Mouse (Mus musculus): Measurements from ENCODE around the gene Tmtc1. TPM values are rescaled to one million over a fixed set of nuclear protein-coding genes. Genes with fewer than 3 reads are reported as not detected.
A peak's percentile ranks its signal among the peaks of the same experiment; 100 is the strongest.

Gene Tmtc1
- polyA plus RNA-seq, 1 experiment, result 5.7 TPM

- H3K4me1 ChIP-seq (ENCODE audit: control insufficient read depth, insufficient read depth, low read length), result peaks cover 3% of the 10 kb centered on the region
- no peak overlapping the region for H3K27ac ChIP-seq (ENCODE audit: insufficient read depth, low read length)
- H3K4me3 ChIP-seq (ENCODE audit: insufficient read depth, low read length), result no peak overlapping the region
- TF ChIP-seq POLR2A (IDR thresholded peaks at IDR 0.05; ENCODE audit: low read depth, low read length) (no peak), CTCF (IDR thresholded peaks at IDR 0.05; ENCODE audit: borderline replicate concordance, insufficient read depth, low read length) (no peak)
These were observed 43.2 kb downstream of the Tmtc1 start for GRCm38 (mm10) chr6:148401031-148401430.

GRCm38 (mm10) chr6:148399541-148399940 lies 44.6 kb downstream of the Tmtc1 start:
- H3K4me1 ChIP-seq (ENCODE audit: control insufficient read depth, insufficient read depth, low read length), result peaks cover 3% of the 10 kb centered on the region
- H3K27ac ChIP-seq (ENCODE audit: insufficient read depth, low read length), result no peak overlapping the region
- TF ChIP-seq CTCF (IDR thresholded peaks at IDR 0.05; ENCODE audit: borderline replicate concordance, insufficient read depth, low read length) (no peak), POLR2A (IDR thresholded peaks at IDR 0.05; ENCODE audit: low read depth, low read length) (no peak)
- no peak overlapping the region for H3K4me3 ChIP-seq (ENCODE audit: insufficient read depth, low read length)

GRCm38 (mm10) chr6:148398888-148399287 lies 45.3 kb downstream of the Tmtc1 start:
- Histone ChIP-seq H3K27ac (ENCODE audit: insufficient read depth, low read length) (peak overlapping the region; percentile 32; the same call in 1 of the 2 replicates), H3K4me3 (ENCODE audit: insufficient read depth, low read length) (no peak overlapping the region), H3K4me1 (ENCODE audit: control insufficient read depth, insufficient read depth, low read length) (peaks cover 3% of the 10 kb centered on the region; the same call in 1 of the 2 replicates)
- TF ChIP-seq POLR2A (IDR thresholded peaks at IDR 0.05; ENCODE audit: low read depth, low read length), result no peak

- H3K4me1 ChIP-seq (ENCODE audit: control insufficient read depth, insufficient read depth, low read length), result peaks cover 3% of the 10 kb centered on the region; the same call in 1 of the 2 replicates
These were observed 46.9 kb downstream of the Tmtc1 start for GRCm38 (mm10) chr6:148397270-148397669.

GRCm38 (mm10) chr6:148395272-148395671 lies 48.9 kb downstream of the Tmtc1 start:
- H3K27ac ChIP-seq (ENCODE audit: insufficient read depth, low read length), result no peak overlapping the region
- no peak overlapping the region for H3K4me3 ChIP-seq (ENCODE audit: insufficient read depth, low read length)
- H3K4me1 ChIP-seq (ENCODE audit: control insufficient read depth, insufficient read depth, low read length), result peaks cover 7% of the 10 kb centered on the region
- TF ChIP-seq POLR2A (IDR thresholded peaks at IDR 0.05; ENCODE audit: low read depth, low read length), result no peak
- no peak for TF ChIP-seq CTCF (IDR thresholded peaks at IDR 0.05; ENCODE audit: borderline replicate concordance, insufficient read depth, low read length)

More at GRCm38 (mm10) chr6:148397270-148397669, 46.9 kb downstream of the Tmtc1 start:
- no peak overlapping the region for H3K4me3 ChIP-seq (ENCODE audit: insufficient read depth, low read length)
- no peak overlapping the region for H3K27ac ChIP-seq (ENCODE audit: insufficient read depth, low read length)
- no peak for TF ChIP-seq POLR2A (IDR thresholded peaks at IDR 0.05; ENCODE audit: low read depth, low read length)
- TF ChIP-seq CTCF (IDR thresholded peaks at IDR 0.05; ENCODE audit: borderline replicate concordance, insufficient read depth, low read length), result no peak

GRCm38 (mm10) chr6:148394294-148394693 lies 49.9 kb downstream of the Tmtc1 start:
- Histone ChIP-seq H3K4me3 (ENCODE audit: insufficient read depth, low read length) (no peak overlapping the region), H3K4me1 (ENCODE audit: control insufficient read depth, insufficient read depth, low read length) (peaks cover 7% of the 10 kb centered on the region), H3K27ac (ENCODE audit: insufficient read depth, low read length) (no peak overlapping the region)
- TF ChIP-seq POLR2A (IDR thresholded peaks at IDR 0.05; ENCODE audit: low read depth, low read length) (no peak), CTCF (IDR thresholded peaks at IDR 0.05; ENCODE audit: borderline replicate concordance, insufficient read depth, low read length) (no peak)

GRCm38 (mm10) chr6:148392147-148392546 lies 52.0 kb downstream of the Tmtc1 start:
- TF ChIP-seq POLR2A (IDR thresholded peaks at IDR 0.05; ENCODE audit: low read depth, low read length), result no peak
- no peak for TF ChIP-seq CTCF (IDR thresholded peaks at IDR 0.05; ENCODE audit: borderline replicate concordance, insufficient read depth, low read length)
- Histone ChIP-seq H3K27ac (ENCODE audit: insufficient read depth, low read length) (no peak overlapping the region), H3K4me3 (ENCODE audit: insufficient read depth, low read length) (no peak overlapping the region), H3K4me1 (ENCODE audit: control insufficient read depth, insufficient read depth, low read length) (peaks cover 4% of the 10 kb centered on the region)

- Histone ChIP-seq H3K27ac (ENCODE audit: insufficient read depth, low read length) (no peak overlapping the region), H3K4me3 (ENCODE audit: insufficient read depth, low read length) (no peak overlapping the region), H3K4me1 (ENCODE audit: control insufficient read depth, insufficient read depth, low read length) (peaks cover 4% of the 10 kb centered on the region)
- TF ChIP-seq CTCF (IDR thresholded peaks at IDR 0.05; ENCODE audit: borderline replicate concordance, insufficient read depth, low read length), result peak; percentile 13; the same call in 1 of the 2 replicates
- no peak for TF ChIP-seq POLR2A (IDR thresholded peaks at IDR 0.05; ENCODE audit: low read depth, low read length)
These were observed 52.9 kb downstream of the Tmtc1 start for GRCm38 (mm10) chr6:148391286-148391685.

- no peak for TF ChIP-seq POLR2A (IDR thresholded peaks at IDR 0.05; ENCODE audit: low read depth, low read length)
- no peak for TF ChIP-seq CTCF (IDR thresholded peaks at IDR 0.05; ENCODE audit: borderline replicate concordance, insufficient read depth, low read length)
- no peak overlapping the region for H3K27ac ChIP-seq (ENCODE audit: insufficient read depth, low read length)
- no peak overlapping the region for H3K4me3 ChIP-seq (ENCODE audit: insufficient read depth, low read length)
- peaks cover 4% of the 10 kb centered on the region for H3K4me1 ChIP-seq (ENCODE audit: control insufficient read depth, insufficient read depth, low read length)
These were observed 53.4 kb downstream of the Tmtc1 start for GRCm38 (mm10) chr6:148390630-148391276.

GRCm38 (mm10) chr6:148387990-148388389 lies 56.2 kb downstream of the Tmtc1 start:
- Histone ChIP-seq H3K4me1 (ENCODE audit: control insufficient read depth, insufficient read depth, low read length) (peaks cover 4% of the 10 kb centered on the region), H3K27ac (ENCODE audit: insufficient read depth, low read length) (no peak overlapping the region), H3K4me3 (ENCODE audit: insufficient read depth, low read length) (no peak overlapping the region)
- TF ChIP-seq CTCF (IDR thresholded peaks at IDR 0.05; ENCODE audit: borderline replicate concordance, insufficient read depth, low read length) (no peak), POLR2A (IDR thresholded peaks at IDR 0.05; ENCODE audit: low read depth, low read length) (no peak)

Measured in embryonic fibroblast, embryonic 13.5 days (primary cell).